Mouse (Mus musculus): Measurements from ENCODE around the gene Gm9821. TPM values are rescaled to one million over a fixed set of nuclear protein-coding genes. Genes with fewer than 3 reads are reported as not detected.

Gene Gm9821
- polyA plus RNA-seq, 1 experiment from 2014 or later: 0.25 TPM

DNA sequence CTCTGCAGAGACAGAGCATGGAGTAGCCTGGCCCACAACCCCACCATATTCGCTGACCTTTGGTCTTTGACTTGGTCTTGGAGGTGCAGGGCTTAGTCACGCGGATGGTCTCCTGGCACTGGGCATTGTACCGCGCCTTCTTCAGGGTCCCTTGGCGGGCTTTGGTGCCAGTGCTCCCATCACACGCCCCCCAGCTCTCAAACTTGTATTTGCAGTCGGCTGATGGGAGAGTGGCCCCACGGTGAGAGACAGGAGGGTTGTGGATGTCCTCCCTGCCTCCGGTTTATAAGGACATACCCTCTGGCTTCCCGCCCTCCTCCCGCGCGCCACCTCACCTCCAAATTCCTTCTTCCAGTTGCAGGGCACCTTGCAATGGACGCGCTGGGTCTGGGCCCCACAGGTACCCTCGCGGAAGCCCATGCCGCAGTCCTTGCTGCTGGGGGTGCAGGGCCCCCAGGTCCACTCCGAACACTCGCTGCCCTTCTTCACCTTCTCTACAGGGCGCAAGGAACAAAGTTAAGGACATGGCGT lies 14.7 kb upstream of the Gm9821 start:
- peak overlapping the region; percentile 99 for H3K9ac ChIP-seq (ENCODE audit: low read length)
- peak overlapping the region; percentile 94 for H3K4me2 ChIP-seq
- H3K36me3 ChIP-seq (ENCODE audit: control insufficient read depth, insufficient read depth, low read length): no peaks in the 10 kb centered on the region
- H3K27me3 ChIP-seq (ENCODE audit: control insufficient read depth, insufficient read depth, low read length): no peaks in the 10 kb centered on the region
- DNase-seq (ENCODE audit: low spot score, missing footprints): peak; percentile 94
- WGBS: 0% methylated on average over 23 of the region's 23 CpGs
- ATAC-seq (ENCODE audit: low FRiP score): no peak; the same call in 1 of the 2 replicates
- peaks cover 34% of the 10 kb centered on the region for H3K4me1 ChIP-seq (ENCODE audit: control insufficient read depth, insufficient read depth, low read length)
- peak overlapping the region; percentile 98 for H3K27ac ChIP-seq (ENCODE audit: low read depth, low read length)
- H3K9me3 ChIP-seq (ENCODE audit: control insufficient read depth, low read length): no peaks in the 10 kb centered on the region
- peak overlapping the region; percentile 84 for H3K4me3 ChIP-seq (ENCODE audit: low read depth, low read length)

DNA sequence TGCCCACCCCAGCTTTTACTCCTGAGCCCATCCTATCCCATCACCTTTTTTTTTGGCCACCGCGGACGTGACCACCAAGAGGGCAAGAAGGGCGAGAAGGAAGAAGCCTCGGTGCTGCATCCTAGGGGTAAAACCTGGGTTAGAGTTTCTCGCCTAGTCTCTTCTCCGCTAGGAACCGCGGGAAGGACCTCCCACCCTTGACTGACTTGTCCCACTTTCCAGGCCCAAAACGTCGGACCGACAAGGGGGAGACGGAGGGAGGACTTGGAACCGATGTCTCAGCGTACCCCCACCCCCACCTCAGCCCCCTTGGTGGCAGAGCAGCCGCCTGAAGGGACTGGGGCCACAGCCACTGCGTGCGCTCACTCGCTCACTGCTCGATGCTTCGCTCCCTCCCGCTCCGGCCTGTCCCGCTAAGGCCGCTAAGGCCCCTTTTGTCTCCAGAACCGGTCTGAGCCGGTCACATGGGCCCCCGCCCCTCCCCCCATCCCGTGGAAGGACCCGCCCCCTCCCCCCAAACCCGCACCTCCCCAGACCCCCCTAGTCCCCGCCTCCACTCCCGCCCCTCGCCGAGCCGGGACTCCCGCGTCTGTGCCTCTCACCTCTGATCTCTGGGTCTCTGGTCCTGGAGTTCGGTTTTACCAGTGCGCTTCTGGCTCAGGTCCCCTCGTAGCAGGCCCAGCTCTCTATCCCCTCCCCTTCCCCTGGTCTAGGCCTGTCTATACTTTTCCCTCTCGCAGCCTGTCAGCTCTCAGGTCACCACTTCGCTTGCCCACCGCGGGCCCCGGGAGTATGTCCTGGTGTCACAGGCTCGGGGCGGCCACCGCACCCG lies 14.0 kb upstream of the Gm9821 start:
- ATAC-seq (ENCODE audit: low FRiP score) (peak; percentile 86), DNase-seq (ENCODE audit: low spot score, missing footprints) (peak; percentile 99)
- Histone ChIP-seq H3K36me3 (ENCODE audit: control insufficient read depth, insufficient read depth, low read length) (no peaks in the 10 kb centered on the region), H3K9ac (ENCODE audit: low read length) (peak overlapping the region; percentile 99), H3K27ac (ENCODE audit: low read depth, low read length) (peak overlapping the region; percentile 98), H3K4me3 (ENCODE audit: low read depth, low read length) (peak overlapping the region; percentile 84), H3K27me3 (ENCODE audit: control insufficient read depth, insufficient read depth, low read length) (no peaks in the 10 kb centered on the region), H3K9me3 (ENCODE audit: control insufficient read depth, low read length) (no peaks in the 10 kb centered on the region), H3K4me1 (ENCODE audit: control insufficient read depth, insufficient read depth, low read length) (peaks cover 34% of the 10 kb centered on the region), H3K4me2 (peak overlapping the region; percentile 94)
- WGBS: 1% methylated on average over 48 of the region's 50 CpGs

DNA sequence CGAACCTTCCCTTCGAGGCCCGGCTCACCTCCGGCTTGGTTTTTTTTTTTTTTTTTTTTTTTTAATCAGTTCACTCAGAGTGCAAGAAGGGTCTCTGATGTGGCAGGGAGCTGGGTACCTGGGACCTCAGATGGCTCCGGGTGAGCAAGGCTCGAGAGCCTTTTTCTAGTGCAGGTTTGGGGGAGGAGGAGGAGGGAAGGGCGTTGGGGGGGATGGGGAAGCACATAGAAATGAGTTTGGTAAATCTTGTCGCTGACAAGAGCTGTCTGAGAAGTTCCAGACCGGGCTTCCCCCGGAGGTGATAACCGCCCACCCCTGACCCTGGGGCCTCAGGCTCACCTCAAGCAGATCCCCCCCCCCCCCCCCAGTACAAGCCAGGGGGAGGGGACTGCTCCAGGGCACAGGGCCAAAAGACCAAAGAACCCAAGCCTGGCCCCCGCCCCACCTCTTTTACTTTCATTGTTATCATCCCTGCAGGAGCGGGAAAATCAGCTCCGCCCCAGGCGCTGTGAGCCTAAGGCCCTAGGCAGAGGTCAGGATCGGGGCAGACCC lies 13.3 kb upstream of the Gm9821 start, which contains the start of gene Mdk:
Gene Mdk (minus strand): TSS at position 138 of the 552 bp plus-strand sequence.
- peak within 1 kb of the TSS; percentile 94 for H3K4me2 ChIP-seq
- ATAC-seq (ENCODE audit: low FRiP score) (peak; percentile 17), DNase-seq (ENCODE audit: low spot score, missing footprints) (peak; percentile 96)
- under 1% methylated on average over 16 of the region's 16 CpGs for WGBS
- H3K27me3 ChIP-seq (ENCODE audit: control insufficient read depth, insufficient read depth, low read length): no peaks in the 10 kb centered on the region
- no peaks in the 10 kb centered on the region for H3K9me3 ChIP-seq (ENCODE audit: control insufficient read depth, low read length)
- peak within 1 kb of the TSS; percentile 84 for H3K4me3 ChIP-seq (ENCODE audit: low read depth, low read length)
- peaks cover 3% of the 10 kb centered on the region; the same call in 1 of the 2 replicates for H3K36me3 ChIP-seq (ENCODE audit: control insufficient read depth, insufficient read depth, low read length)
- H3K4me1 ChIP-seq (ENCODE audit: control insufficient read depth, insufficient read depth, low read length): peaks cover 34% of the 10 kb centered on the region
- peak within 1 kb of the TSS; percentile 98 for H3K27ac ChIP-seq (ENCODE audit: low read depth, low read length)
- H3K9ac ChIP-seq (ENCODE audit: low read length): peak within 1 kb of the TSS; percentile 99

DNA sequence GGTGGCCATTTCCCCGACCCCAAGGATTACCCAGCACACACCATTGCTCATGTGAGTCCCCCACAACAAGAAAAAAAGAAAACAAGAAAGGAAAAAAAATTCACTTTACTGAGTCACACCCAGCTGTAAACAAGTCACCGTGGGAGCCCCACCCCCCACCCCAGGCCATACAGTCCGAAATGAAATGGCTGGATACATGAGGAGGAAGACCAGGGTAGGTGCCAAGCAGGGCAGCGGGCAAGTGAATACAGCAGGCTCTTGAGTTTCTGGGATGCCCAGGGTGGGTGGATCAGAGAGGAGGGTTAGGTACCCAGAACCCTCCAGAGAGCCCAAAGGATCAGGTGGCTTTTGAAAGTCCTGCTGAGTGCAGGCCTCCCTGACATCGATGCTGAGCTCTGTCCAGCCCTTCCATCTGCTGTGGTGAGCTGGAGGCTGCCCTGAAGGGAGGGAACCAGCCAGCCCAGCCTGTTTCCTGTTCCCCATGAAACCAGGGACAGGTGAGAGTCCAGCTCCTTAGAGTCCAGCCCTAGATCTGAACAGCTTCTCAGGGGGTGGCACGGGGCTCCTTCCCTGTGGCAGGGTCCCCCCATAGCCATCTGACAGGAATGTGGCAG lies 12.7 kb upstream of the Gm9821 start:
- no peak for ATAC-seq (ENCODE audit: low FRiP score)
- Histone ChIP-seq H3K4me1 (ENCODE audit: control insufficient read depth, insufficient read depth, low read length) (peaks cover 34% of the 10 kb centered on the region), H3K4me3 (ENCODE audit: low read depth, low read length) (no peak overlapping the region), H3K27me3 (ENCODE audit: control insufficient read depth, insufficient read depth, low read length) (no peaks in the 10 kb centered on the region), H3K36me3 (ENCODE audit: control insufficient read depth, insufficient read depth, low read length) (peaks cover 6% of the 10 kb centered on the region; the same call in 1 of the 2 replicates), H3K9ac (ENCODE audit: low read length) (peak overlapping the region; percentile 99), H3K4me2 (peak overlapping the region; percentile 94), H3K27ac (ENCODE audit: low read depth, low read length) (peak overlapping the region; percentile 98), H3K9me3 (ENCODE audit: control insufficient read depth, low read length) (no peaks in the 10 kb centered on the region)
- 13% methylated on average over 6 of the region's 6 CpGs for WGBS
- peak; percentile 85 for DNase-seq (ENCODE audit: low spot score, missing footprints)

DNA sequence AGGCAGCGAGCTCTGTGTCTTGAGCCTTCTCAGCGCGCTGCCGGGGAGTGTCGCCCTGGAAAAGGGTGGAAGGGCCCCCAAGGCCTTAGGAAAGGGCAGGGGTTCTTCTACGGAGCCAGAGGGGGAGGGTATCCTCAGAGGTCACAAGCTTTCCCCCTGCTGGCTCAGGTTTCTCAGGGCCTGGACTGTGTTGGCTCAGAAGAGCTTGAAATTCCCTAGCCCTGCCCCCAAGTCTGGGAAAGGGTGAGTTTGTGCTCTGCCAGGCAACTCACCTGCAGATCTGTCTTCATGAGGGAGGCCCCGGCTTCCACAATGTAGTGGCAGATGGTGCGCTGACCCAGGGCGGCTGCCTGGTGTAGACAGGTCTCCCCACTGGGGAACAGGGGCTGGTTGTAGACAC lies 12.0 kb upstream of the Gm9821 start:
- H3K4me3 ChIP-seq (ENCODE audit: low read depth, low read length): no peak overlapping the region
- DNase-seq (ENCODE audit: low spot score, missing footprints) (no peak), ATAC-seq (ENCODE audit: low FRiP score) (no peak)
- H3K4me2 ChIP-seq: peak overlapping the region; percentile 94; the same call in 1 of the 2 replicates
- no peaks in the 10 kb centered on the region for H3K27me3 ChIP-seq (ENCODE audit: control insufficient read depth, insufficient read depth, low read length)
- WGBS: 26% methylated on average over 9 of the region's 9 CpGs
- peak overlapping the region; percentile 51; the same call in 1 of the 2 replicates for H3K27ac ChIP-seq (ENCODE audit: low read depth, low read length)
- H3K36me3 ChIP-seq (ENCODE audit: control insufficient read depth, insufficient read depth, low read length): peaks cover 6% of the 10 kb centered on the region; the same call in 1 of the 2 replicates
- H3K9me3 ChIP-seq (ENCODE audit: control insufficient read depth, low read length): no peaks in the 10 kb centered on the region
- H3K4me1 ChIP-seq (ENCODE audit: control insufficient read depth, insufficient read depth, low read length): peaks cover 31% of the 10 kb centered on the region
- H3K9ac ChIP-seq (ENCODE audit: low read length): peak overlapping the region; percentile 99

DNA sequence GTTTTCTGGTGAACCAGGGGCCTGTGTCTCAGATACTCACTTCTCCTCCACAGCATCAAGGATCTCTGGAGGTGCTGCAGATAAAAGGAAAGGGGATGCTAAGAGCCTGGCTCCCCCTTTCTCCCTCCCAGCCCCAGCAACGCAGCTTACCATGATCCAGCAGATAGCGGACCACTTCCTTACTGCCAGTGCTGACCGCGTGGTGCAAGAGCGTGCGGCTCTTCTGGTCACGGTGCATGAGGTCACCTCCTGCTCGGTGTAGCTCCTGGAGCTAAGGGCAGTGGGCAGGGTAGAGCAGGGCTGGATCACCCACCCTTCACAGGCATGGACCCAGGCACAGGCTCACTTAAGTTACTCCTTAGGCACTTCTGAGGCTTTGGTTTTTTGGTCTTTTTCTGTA lies 11.5 kb upstream of the Gm9821 start:
- Histone ChIP-seq H3K4me2 (no peak overlapping the region), H3K4me1 (ENCODE audit: control insufficient read depth, insufficient read depth, low read length) (peaks cover 31% of the 10 kb centered on the region)

DNA sequence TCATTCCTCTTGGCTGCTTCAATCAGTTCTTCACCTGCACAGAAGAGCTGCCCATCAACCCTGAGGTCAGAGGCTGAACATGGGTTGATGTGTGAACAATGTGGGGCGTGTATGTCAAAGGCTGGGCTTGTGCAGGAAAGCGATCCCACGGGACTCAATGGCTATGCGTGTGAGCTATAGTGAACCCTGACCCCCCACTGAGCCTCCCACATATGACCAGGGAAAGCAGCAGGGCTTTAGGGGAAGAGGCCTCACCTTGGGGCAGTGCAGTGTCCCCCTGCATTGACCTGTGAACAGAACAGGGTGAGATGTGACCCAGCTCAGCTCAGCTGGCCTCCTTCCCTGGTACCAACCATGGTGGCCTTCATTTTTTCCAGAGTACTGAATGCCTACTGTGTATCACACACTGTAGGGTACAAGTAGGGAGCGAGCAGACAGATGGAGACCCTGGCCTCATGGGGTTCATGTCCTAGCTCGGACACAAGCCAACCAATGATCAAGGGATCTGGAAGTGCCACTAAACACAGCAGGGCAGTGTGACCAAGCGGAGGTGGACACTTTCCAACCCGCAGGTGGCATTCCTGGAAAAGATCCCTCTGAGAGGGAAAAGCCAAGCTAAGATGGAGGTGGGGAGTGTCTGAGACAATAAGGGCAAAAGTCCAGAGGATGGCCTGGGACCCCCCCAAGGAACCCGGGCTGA lies 10.5 kb upstream of the Gm9821 start:
- Histone ChIP-seq H3K4me2 (no peak overlapping the region), H3K27ac (ENCODE audit: low read depth, low read length) (no peak overlapping the region), H3K27me3 (ENCODE audit: control insufficient read depth, insufficient read depth, low read length) (no peaks in the 10 kb centered on the region), H3K9me3 (ENCODE audit: control insufficient read depth, low read length) (no peaks in the 10 kb centered on the region), H3K36me3 (ENCODE audit: control insufficient read depth, insufficient read depth, low read length) (peaks cover 11% of the 10 kb centered on the region), H3K9ac (ENCODE audit: low read length) (no peak overlapping the region), H3K4me1 (ENCODE audit: control insufficient read depth, insufficient read depth, low read length) (peaks cover 27% of the 10 kb centered on the region), H3K4me3 (ENCODE audit: low read depth, low read length) (no peak overlapping the region)
- DNase-seq (ENCODE audit: low spot score, missing footprints): no peak
- no peak for ATAC-seq (ENCODE audit: low FRiP score)
- WGBS: 88% methylated on average over 9 of the region's 9 CpGs

More for the DNA sequence above, 11.5 kb upstream of the Gm9821 start:
- no peak for DNase-seq (ENCODE audit: low spot score, missing footprints)
- 67% methylated on average over 8 of the region's 8 CpGs for WGBS
- Histone ChIP-seq H3K9me3 (ENCODE audit: control insufficient read depth, low read length) (no peaks in the 10 kb centered on the region), H3K4me3 (ENCODE audit: low read depth, low read length) (no peak overlapping the region), H3K9ac (ENCODE audit: low read length) (no peak overlapping the region), H3K27me3 (ENCODE audit: control insufficient read depth, insufficient read depth, low read length) (no peaks in the 10 kb centered on the region), H3K36me3 (ENCODE audit: control insufficient read depth, insufficient read depth, low read length) (peaks cover 9% of the 10 kb centered on the region), H3K27ac (ENCODE audit: low read depth, low read length) (no peak overlapping the region; the same call in 1 of the 2 replicates)
- ATAC-seq (ENCODE audit: low FRiP score): no peak

DNA sequence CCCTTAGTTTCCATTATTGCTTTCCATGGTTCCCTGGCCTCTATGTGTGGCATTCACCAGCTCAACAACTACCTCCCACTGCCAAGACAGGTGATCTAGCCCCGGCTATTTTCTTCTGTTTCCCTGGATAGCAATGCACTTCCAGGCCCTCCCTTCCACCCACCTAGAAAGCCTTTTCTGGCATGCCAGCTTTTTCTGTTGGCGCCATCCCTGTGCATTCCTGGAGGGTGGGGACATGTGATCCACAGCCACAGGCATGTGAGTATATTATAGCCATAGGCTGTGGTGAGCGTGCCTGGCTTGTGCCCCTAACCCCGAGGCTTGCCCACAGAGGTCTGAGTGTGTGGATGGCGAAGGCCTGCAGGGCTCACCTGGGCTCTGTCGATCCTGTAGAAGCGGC lies 9.3 kb upstream of the Gm9821 start:
- ATAC-seq (ENCODE audit: low FRiP score): no peak

More for the DNA sequence above, 9.3 kb upstream of the Gm9821 start:
- Histone ChIP-seq H3K36me3 (ENCODE audit: control insufficient read depth, insufficient read depth, low read length) (peaks cover 11% of the 10 kb centered on the region), H3K9ac (ENCODE audit: low read length) (no peak overlapping the region), H3K27me3 (ENCODE audit: control insufficient read depth, insufficient read depth, low read length) (no peaks in the 10 kb centered on the region), H3K27ac (ENCODE audit: low read depth, low read length) (no peak overlapping the region), H3K4me2 (no peak overlapping the region), H3K9me3 (ENCODE audit: control insufficient read depth, low read length) (no peaks in the 10 kb centered on the region), H3K4me1 (ENCODE audit: control insufficient read depth, insufficient read depth, low read length) (peaks cover 23% of the 10 kb centered on the region), H3K4me3 (ENCODE audit: low read depth, low read length) (no peak overlapping the region)
- no peak for DNase-seq (ENCODE audit: low spot score, missing footprints)
- 86% methylated on average over 7 of the region's 7 CpGs for WGBS

All from midbrain, embryonic 11.5 days (tissue).